Mouse (Mus musculus) A20 (cell line): ENCODE measurements around the gene Eif2b1.

ENCODE experiments used
- DNase-seq: peaks from one replicate; pipeline ENCODE4 v3.0.0-alpha.2; 2011; ENCODE audit warnings: low read depth, low spot score

Eif2b1 gene

DNA sequence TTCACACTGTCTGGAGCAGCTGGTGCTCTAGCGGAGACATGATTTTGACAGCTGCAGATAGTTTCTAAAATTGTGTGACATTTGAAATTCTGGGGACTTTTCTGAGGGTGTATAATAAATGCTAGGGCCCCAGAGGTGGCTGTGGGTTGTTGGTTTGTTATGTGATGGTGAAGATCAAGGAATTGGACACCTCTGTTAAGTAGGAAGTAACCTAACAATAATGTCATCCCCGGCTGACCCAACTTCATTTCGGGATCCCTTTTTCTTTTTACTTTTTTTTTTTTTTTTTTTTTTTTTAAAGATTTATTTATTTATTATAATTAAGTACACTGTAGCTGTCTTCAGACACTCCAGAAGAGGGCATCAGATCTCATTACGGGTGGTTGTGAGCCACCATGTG, 28.2 kb downstream of the Eif2b1 start:
- peak; percentile 20 for DNase-seq

DNA sequence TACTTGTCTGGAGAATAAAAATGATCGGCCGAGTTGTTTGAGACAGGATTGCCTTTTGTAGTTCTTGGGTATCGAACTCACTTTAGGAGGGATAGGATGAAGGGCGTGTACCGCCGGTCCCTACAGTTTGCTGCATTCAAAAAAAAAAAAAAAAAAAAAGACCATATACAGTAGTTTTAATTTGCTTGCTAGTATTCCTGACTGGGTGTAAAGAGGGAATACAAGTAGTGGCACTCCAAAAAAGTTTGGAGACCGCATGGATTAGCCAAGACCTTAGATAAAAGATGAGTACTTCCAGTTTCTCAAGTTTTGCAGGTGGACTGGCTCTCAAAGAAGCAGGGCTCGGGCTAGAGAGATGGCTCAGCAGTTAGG, 37.3 kb downstream of the Eif2b1 start:
- no peak for DNase-seq

DNA sequence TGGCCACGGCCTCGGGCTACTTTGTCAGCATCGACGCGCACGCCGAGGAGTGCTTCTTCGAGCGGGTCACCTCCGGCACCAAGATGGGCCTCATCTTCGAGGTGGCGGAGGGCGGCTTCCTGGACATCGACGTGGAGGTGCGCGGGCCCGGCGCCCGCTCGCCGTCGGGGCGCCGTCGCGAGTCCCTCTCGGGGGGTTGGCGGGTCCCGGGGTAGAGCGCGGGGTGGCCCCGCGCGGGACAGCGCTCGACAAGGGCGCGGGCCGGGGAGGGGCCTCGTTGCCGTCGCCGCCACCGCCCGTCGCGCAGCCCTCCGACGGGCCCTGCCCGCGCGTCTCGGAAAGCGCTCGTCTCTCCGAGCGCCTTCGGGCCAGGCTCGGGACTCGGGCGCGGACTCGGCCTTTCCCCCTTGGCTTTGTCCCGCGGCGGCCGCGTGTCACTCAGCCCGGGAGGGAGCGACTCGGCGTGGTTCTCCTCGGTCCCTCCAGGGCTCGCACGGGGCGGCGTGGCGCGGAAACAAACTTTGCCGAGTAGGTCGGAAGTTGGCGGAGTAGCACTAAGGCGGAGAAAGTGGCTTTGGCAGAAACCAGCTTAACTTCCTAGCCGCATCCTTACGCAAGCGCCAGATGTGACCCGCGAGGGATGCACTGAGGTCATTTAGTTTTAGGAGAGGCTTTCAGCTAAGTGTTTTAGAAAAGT, 37.9 kb downstream of the Eif2b1 start:
- peak; percentile 72 for DNase-seq

DNA sequence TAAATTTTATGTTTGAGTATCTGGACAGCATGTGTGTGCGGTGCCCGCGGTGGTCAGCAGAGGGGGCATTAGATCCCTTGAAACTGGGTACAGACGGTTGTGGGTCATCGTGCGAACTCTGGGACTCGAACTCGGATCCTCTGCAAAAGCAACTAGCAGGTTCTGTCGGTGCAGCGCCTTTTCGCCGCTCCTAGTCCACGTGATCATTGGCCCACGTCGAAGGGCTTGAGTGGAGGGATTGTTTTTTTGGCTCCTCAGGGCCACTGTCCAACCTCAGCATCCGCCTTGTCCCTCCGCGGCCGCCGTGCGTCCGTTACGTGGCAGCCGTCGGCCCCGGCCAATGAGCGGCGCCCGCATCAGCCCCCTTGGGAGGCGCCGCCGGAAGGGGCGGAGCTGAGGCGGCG, 38.5 kb downstream of the Eif2b1 start, which contains the start of gene Tmed2:
TSS of gene Tmed2 (plus strand) at position 313 of the 404 bp plus-strand sequence.
- peak; percentile 97 for DNase-seq

DNA sequence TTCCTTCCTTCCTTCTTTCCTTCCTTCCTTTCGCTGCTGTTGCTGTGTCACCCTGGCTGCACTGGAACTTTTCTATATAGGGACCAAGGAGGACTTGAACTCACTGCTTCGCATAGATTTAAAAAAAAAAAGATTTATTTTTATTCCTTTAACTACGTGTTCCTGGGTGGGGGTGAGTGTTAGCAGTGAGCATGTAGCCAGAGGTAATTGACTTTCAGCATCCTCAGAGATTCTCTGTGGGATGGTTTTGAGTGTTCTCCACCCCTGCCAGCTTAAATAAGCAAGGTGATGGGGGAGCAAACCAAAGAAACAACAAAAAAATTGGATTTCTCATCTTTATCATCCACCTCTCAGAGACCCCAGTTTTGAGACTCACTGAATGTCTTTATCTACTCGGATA, 39.0 kb downstream of the Eif2b1 start:
- no peak for DNase-seq

DNA sequence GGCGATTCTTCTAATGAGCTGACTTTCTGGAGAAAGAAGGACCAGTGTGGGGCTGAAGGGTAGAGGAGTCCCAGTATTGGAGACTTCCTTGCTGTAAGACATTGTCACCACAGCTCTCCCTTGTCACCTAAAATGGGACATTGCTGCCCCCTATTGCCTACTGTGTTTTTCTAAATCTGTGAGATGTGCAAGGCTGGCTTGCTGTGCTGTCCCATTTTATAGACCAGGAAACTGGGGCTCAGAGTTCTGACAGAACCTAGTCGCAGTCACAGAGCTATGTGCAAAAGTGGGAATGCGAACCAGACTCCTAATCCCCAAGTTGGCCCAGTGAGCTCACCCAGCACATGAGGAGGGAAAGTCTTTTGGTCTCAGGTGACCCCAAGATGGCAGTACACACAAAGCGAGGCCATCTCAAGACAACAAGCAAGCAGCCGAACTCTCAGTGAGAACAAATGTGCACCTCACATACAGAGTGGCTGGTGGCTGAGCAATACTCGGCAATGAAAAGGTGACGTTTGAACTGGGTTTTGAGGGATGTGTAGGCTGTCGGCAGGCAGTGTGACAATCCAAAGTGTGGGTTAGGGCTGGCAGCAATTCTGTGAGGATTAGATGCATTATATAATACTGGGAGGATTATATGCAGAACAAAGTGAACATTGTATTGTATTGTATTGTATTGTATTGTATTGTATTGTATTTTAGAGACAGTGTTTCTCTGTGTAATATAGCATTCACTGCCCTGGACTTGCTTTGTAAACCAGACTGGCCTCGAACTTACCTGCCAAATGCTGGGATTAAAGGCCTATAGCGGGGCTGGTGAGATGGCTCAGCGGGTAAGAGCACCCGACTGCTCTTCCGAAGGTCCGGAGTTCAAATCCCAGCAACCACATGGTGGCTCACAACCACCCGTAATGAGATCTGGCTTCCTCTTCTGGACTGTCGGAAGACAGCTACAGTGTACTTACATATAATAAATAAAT, 39.8 kb downstream of the Eif2b1 start:
- peak; percentile 87 for DNase-seq

DNA sequence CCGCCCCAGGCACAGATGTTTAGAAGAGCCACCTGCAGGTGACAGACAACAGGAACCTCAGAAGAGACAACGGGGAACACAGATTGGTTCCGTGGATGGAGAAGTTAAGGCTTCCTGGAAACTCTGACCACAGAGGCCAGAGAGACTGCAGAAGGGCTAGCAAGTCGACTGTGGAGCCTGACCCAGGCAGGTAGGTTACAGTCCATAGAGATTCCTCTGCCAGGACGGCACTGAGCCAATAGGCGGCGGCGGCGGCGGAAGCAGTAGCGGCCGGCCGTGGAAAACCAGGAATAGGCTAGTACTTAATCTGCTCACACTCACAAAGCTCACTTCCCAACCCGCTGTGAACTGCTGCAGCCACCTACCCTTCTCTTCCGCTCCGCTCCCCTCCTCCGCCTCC, 42.2 kb downstream of the Eif2b1 start:
- no peak for DNase-seq

DNA sequence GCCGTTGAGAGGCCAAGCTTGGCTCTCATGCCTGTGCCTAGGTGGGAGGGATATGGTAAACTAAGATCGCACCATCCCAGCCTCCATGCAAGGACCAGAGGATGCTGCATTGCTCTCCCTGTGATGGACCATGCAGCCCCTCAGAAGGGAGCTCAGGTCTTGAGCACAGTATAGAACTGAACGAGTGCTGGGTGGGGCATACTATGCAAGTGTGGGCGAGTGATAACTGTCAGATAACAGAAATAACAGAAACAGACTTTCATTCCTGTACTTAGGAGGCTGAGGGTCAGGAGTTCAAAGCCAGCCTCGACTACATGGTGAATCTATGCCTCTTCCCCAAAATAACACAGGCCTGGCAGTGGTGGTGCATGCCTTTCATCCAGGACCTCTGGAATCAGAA, 43.9 kb downstream of the Eif2b1 start:
- DNase-seq: no peak

DNA sequence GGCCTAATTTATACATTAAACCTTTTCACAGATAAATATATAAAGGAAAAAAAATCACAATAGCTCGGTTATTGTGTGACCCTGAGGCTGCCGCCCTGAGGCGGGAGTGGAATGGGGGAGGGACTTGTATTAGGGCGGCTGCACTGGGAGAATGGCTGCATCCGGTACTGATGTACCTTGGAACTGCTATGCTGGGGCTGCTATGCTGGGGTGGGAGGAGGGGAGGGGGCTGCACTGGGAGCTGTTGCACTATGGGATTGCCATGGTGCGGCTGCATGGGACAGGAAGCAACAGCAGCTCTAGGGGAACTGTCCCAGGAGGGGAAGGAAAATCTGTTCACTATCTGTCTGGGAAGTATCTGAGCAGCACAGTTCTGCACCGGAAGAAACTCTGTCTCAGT, 46.5 kb downstream of the Eif2b1 start:
- no peak for DNase-seq

DNA sequence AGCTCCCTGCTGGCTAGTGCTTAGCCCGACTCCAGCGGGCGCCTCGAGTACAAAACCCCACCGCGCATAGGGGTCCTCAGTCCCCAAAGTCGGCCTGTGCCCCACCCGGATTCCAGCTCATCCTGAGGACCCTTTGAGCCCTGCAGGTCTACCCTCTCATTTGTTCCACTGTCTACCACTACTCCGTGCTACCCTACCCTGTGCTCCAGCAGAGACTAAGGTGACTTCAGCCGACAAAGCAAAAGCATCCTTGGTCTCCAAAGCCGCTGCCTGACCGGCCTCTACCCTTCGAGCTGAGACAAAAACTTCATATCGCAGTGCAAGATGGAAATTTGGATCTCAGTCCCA, 47.4 kb downstream of the Eif2b1 start:
- DNase-seq: no peak

DNA sequence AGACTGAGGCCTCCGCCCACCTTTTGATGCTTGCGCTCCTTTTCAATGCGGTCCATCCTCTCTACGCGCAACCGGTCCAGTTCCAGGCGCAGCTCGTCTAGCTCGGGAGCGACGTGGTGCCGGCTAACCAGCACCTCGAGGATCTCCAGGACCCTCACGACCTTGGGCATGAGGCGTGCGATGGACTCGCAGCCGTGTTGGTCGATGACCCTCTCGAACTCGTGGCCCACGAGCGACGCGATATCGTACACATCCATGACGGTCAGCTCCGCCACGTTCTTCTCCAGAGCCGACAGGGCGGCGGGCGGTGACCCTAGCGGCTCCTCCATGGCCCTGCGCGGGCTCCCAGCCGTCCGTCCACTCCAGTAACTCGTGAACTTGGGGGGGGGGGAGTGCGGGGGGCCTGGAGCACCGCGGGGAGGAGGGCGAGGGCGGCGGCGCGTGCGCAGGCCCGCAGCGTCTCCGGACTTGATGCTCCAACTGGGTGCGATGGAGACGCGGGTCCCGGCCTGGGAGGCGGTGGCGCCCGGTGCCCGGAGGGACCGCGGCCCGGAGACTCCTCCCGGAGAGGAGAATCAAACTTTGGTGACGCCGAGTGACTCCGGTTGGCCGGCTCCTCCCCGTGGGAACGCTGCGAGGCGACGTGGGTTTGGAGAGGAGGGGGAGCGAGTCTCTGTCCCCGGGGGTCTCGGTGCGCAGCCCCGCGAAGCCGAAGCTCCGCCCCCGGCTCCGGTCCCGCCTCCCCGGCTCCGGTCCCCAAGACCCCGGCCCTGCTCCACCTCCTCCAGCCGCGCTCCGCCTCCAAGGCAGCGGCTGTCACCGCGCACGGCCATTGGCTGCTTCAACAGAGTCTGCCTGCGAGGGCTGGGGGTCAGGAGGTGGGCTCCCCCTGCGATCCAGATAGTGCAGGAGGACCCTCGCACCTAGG, 48.0 kb downstream of the Eif2b1 start, which contains the start of gene Rilpl1:
TSS of gene Rilpl1 (minus strand) at position 737 of the 928 bp plus-strand sequence.
- no peak for DNase-seq

DNA sequence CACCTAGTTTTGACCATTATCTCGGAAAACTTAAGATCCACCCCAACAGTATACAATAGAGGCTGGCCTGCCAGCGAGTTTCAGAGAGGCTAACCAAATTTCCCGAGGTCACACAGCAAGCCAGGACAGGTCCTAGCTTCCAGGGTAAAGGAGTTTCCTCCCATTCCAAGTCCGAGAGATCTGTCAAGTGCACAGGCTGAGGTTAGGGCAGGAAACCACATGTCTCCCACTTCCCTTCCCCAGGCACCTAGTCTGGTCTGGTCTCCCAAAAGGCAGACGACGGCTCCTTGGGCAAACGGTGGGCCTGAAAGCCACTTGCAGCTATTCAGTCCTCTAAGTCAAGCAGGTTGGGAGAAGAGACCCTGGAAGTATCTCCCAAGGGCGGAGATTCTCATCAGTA, 49.2 kb downstream of the Eif2b1 start:
- no peak for DNase-seq

DNA sequence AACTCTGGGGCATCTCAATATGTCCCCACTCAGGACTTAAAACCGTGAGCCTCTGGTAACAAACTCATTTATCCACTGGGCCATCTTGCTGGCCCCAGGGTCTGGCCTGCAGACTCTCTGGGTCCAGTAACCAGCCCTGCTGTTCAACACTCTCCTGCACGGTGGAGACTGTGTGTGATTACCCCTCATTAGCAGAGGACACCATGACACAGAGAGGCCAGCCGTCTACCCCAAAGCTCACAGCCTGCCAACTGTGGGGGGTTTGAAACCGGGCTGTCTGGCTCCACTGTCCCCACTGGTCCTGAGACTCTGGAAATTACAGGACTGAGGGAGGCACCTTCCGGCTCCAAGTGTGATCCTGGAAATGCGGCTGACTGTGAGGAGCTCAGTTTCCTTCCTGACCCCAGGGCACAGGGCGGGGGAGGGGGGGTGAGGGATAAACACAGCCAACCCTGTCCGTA, 49.7 kb downstream of the Eif2b1 start:
- DNase-seq: no peak

DNA sequence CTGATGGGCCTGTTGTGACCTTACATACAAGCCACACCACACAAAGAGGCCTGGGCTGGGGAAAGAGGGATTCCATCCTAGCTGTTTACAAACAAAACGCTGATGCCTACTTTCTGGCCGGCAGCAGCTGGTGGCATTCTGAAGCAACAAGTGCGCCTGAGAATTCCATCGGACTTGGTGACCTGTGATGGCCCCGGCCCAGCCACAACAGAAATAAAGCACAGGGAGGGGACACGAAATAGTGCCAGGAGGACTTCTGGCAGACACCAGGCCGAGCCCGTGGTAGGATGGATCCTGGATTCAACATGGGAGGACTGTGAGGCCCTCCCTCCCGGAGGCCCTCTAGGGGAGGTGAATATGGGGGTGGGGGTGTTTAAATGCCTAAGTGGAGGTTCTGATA, 50.1 kb downstream of the Eif2b1 start:
- DNase-seq: no peak

DNA sequence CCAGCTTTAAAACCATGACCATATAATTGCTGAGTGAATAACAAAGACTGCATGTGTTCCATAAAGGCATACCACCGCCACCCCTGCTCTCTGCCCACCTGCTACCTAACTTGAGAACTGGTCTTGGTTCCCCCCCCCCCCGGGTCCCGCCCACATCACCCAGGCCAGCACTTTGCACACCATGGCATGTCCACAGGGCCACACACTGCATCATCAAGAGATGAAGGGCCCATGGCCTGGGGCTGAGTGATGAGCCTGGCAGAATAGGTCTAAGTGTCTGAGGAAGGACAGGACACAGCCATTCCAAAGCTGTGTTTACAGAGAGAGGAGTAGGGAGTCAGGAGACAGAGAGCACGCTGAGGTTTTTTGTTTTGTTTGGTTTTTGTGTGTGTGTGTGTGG, 50.6 kb downstream of the Eif2b1 start:
- no peak for DNase-seq

DNA sequence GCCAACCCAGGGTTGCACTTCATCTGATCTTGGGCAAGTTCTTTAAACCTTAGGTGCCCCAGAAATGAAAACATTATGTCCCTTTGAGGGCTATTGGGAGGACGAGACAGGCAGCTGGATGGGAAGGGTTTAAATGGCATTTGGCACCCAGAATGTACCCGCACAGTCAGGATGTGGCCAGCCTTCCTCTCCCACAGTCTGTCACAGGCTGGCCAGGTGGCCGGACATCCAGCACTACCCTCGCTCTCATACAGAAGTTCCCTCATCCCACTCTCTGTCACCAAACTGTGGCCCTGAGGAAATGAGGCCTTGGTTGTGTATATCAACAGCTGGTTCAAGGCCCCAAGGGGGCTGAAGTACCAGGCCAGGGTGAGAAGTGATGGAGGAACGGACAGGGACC, 54.0 kb downstream of the Eif2b1 start:
- no peak for DNase-seq

DNA sequence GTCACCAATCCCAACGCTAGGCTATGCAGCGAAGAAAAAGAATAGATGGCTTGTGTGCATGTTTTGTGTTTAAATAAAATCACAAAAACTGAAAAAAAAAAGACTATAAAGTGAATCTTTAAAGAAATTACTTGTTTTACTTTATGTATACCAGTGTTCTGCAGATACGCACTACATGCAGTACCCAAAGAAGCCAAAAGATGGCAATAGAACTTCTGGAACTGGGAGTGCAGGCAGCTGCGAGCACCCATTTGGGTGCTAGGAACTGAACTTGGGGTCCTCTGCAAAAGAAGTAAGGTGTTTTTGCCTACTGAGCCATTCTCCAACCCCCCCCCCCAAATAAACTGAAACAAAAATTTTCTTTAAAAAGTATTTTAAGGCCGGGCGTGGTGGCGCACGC, 55.9 kb downstream of the Eif2b1 start:
- DNase-seq: peak; percentile 55

DNA sequence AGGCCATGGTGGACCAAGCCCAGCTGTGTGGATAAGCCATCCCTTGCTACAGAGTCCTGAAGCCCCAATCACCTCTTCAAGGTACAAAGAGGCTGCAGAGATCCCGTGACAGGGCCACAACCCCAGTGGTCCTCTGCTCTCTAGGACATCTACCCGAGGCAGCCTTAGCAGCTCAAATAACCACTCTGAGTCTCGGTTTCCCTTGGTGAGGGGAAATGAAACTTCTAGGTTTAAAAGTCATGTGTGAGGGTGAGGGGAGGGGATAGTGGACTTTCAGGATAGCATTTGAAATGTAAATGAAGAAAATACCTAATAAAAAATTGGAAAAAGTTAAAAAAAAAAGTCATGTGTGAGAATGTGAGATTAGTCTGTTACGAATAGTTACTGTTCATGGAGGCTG, 57.3 kb downstream of the Eif2b1 start:
- DNase-seq: peak; percentile 64
